Mouse (Mus musculus) ovary, adult 18-20 months (tissue): ENCODE data around the gene Olfr874.
"Not testable (repeated sequence)": the region's sequence is repeated elsewhere in the genome, so short reads cannot be mapped to it uniquely, and the experiment has no call there.

Experiments
- DNase-seq: peaks from one replicate; pipeline ENCODE4 v3.0.0; 2022; ENCODE audit warnings: low spot score, mixed read lengths

Olfr874 gene

DNA sequence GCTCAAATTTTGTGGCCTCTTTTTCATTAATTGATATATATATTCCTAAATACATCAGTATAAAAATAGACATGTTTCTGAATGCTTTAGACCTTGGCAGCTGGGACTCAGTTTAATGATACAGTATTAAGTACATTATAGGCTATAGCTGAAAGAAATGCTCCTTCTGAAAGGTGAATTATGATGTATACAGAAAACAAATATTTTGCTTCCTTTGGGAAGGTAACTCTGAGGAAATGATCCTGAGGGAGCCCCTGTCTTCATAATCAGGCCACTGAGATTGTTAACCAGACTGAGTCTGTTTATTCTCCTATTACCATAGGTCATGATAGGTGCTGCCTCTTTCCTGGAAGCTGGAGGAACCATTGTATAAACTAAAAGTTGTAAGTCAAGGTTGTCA lies at the start of gene Olfr874:
Olfr874 (plus strand) TSS at position 301 of the 400 bp plus-strand sequence.
- no peak for DNase-seq

GRCm38 (mm10) chr9:37716150-37716549 lies 28.8 kb upstream of the Olfr874 start, which contains the start of gene Olfr160:
Gene Olfr160, minus strand, starts transcription at chr9:37716250.
- DNase-seq, result no peak

DNA sequence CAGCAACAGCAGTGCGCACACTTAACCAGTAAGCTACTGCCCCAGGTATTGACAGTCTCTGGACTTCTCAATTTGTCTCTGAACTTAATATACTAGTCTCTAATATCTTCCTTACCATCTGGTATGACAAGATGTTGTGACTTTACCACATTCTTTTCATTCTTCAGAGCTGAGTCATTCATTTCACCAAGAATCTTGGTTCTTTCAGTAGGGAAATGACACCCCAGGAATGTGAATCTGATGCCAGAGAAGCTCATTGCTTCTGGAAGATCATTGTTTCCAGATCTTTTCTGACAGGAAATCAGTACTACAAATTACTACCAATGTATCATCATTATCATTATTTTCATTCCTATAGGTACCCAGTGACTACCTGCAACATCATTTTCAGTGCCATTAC lies 10.6 kb upstream of the Olfr874 start:
- DNase-seq, result no peak

- no peak for DNase-seq
These were observed 5.6 kb downstream of the Olfr874 start for GRCm38 (mm10) chr9:37750319-37751075.

DNA sequence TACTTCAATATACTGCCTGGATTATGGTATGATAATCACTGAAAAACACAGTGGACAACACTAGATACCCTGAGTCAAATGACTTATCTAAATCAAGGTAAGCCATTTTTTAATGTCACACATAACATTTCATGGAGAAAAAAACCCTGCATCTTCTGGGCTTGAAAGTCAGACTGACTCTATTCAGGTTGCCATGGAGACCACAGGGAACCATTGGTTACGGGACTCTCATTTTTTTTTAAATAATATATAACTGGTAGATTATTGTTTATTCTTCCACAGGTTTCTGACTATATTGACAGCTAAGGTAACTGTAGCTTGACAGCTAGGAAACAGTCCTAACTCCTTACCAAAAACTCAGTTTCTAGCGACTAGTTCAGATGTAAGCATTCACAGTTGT lies 6.6 kb downstream of the Olfr874 start:
- DNase-seq, result no peak

- no peak for DNase-seq
These were observed 7.1 kb downstream of the Olfr874 start for GRCm38 (mm10) chr9:37752006-37752405.

DNA sequence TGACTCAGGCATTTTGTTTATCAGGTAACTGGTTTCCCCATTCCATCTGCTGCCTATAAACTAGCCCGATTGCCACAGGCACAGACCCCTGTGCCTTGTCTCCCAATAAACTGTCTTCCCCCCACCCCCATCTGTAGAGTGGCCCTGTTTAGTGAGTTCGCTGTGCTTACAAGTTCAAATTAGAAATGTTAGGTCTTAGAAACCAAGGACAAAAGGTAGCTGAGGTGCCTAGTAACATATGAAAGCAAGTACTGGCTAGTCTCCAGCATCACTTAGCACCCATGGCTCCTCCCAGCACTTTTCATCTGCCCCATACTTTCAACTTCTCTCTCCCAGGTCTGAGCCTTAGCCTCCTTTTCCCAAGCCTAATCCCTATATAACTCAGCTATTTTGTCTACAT lies 16.8 kb downstream of the Olfr874 start:
- no peak for DNase-seq

- no peak for DNase-seq
These were observed 17.6 kb downstream of the Olfr874 start for GRCm38 (mm10) chr9:37762541-37762940.

DNA sequence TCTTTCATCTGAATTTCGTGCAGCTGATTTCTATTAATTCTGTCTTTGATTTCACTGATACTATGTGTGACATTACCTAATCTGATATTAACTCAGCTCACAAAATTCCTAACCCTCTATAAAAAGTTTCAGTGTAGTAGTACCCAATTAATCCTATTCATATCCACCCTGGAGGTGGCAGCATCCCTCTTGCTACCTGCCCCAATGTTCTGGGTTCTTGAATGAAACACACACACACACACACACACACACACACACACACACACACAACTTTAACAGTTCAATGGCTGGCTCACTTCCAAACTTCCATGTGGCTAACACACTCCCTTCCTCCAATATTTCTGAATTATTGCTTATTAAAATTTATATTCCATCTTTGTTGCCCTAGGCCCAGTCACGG lies 25.8 kb downstream of the Olfr874 start:
- DNase-seq, result no peak

DNA sequence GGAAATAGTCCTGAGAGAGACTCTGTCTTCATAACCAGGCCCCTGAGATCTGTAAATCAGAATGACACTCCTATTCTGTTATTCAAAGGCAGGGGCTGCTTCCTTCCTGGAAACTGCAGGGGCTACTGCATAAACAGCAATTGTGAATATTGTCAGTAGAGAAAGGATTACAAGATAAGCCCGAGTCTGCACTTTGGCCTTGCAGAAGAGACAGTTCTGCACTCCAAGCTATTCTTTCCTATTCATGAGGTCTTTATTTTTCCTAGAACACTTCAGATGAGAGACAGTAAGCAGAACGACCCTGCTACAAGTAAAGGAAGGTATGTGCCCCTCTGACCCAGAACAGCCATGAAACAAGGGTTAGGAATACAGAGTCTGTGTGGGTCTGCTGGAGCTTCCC lies 26.9 kb downstream of the Olfr874 start, which contains the start of gene Olfr875:
Olfr875 (plus strand) TSS at position 99 of the 400 bp plus-strand sequence.
- DNase-seq, result no peak

DNA sequence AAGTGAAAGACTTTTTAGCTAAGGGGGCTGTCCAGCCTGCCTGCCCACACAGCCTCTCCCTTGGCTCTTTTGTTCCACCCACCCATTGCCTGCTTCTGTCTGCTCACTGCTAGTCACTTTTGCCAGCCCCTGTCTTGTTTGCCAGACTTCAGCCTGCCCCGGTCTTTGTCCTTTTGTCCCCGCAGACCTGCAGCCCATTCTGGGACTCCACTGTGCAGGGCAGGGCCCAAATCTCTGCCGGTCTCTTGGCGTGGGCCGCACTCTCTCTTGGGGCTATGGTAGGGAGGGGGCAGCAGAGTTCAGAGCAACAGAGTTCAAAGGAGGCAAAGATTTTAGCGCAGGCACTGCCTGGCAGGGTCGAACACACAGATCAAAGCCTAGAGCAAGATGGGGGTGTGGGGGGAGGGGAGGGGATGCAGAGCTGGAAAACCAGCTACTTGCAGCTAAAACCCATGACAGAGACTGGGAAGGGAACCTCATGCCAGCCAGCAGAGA lies 37.9 kb downstream of the Olfr874 start:
- no peak for DNase-seq

DNA sequence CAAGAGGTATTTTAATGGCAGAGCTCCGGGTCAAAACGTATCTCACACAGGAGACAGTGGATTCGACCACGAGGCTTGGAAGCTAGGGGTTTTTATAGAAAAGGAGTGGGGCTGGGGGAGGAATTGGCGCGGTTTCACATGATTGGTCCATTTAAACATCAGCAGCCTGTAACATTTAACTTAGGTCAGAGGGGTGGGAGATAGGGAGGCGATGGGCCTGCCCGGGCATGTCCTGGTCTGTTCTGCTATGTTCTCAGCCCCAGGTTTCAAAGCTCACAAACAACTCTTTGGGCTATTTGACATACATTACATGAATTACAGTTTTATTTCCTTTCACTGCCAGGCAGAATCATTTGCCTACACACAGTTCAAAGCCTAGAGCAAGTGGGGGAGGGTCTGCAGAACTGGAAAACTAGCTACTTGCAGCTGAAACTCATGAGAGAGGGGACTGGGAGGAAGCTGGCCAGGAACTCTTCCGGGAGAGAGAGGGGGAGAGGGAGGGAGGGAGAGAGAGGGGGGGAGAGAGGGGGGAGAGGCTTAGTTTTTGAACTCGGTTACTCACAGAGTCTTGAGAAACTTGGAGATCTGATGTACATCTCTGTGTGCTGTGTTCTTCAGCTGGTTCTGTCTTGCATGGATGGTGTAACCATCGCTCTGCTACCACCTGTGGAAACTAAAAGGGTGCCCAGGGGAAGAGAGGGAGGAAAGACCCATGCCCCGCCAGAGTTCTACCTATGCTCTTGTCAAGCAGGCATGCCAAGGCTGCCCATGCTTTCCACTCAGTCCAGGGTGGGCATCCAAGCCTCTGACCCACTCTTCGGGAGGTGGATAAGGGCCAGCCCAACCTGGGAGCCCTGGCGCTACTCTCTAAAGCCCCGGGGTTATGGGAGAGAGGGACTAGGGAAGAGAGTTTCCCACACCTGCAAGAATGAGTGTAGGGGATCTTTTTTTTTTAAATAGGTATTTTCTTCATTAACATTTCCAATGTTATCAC lies 38.8 kb downstream of the Olfr874 start:
- not testable (repeated sequence) for DNase-seq

GRCm38 (mm10) chr9:37786411-37786810 lies 41.5 kb downstream of the Olfr874 start:
- no peak for DNase-seq
